Mouse (Mus musculus): ENCODE measurements at regions not wholly inside any gene's neighbourhood (a gene's known extent, or its start where the extent isn't known, plus 50 kb on each side); places are given as distances from the start of the nearest gene placed in this dataset.

DNA sequence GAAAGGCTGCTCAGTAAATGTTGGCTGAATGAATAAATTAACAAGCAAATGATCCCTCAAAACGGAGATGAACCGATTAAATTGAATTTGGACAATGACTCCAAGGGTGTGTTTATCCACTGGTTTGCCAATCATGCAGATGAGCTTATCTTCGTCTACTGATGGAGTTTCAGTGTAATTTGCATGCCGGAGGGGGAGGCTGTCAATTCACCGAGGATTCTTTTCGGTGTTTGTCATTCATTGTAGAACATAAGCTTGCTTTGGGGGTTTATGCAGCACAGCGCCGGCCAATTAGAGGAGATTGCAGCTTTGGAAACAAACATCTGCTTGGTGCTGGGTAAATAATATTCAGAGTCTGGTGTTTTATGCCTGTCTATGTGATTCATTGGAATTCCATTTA lies 132.7 kb downstream of the Otoa start:
- TF ChIP-seq POLR2A (IDR thresholded peaks at IDR 0.05; ENCODE audit: insufficient read depth, low read depth, low read length) (no peak), CTCF (IDR thresholded peaks at IDR 0.05) (no peak)

All from heart, adult 2 months (tissue).